21 mouse cellular contexts compared by ENCODE assay signal in the genomic region with DNA sequence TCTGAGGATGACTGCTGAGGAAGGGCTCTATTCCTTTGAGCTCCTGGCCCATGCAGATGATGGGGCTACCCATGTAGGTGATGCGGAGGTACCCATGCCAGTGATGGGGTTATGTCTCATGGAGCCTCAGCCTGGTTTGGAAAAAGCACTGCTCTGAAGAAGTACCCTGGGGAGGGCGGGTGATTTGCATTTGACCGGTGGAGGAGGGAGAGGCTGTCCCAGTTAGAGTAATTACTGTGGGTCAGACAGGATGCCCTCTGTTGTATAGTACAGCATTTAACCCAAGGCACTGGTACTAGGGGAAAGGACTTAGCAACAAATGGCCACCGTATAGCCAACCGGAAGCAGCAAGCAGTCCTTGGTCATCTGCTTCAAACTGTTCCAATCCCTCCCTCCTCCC. TPM values are rescaled to one million over a fixed set of nuclear protein-coding genes. Genes with fewer than 3 reads are reported as not detected.
DNase-seq lines count a peak whose midpoint lies in the region; ATAC-seq and TF ChIP-seq lines count a peak whose summit lies in the region.
"Had no signal": no experiment of that assay in that cellular context is flagged by ENCODE, and none has a peak within 500 bp of the region (broad histone marks: within the 10 kb centered on the region; RNA-seq: fewer than 3 reads in every experiment).

No protein-coding gene starts in this region.

- no peak for DNase-seq in testis, postnatal 14 days (ENCODE audit: low spot score)
- DNase-seq in frontal cortex, postnatal 10 days (ENCODE audit: low spot score in 2 of 2) = no peak
- DNase-seq in hindbrain, embryonic 10.5 days (ENCODE audit: low spot score) = no peak
- DNase-seq: adrenal gland, adult 8-10 months; cerebellum, adult 11-12 months; cerebellum, adult 2 months; cerebellum, adult 9-10 months; cerebellum, postnatal 10 days; cerebellum, postnatal 25 days; forebrain, postnatal 0 days had no signal

- 58% methylated on average over 5 of the region's 5 CpGs for WGBS in hindbrain, embryonic 10.5 days

- no peaks in the 10 kb centered on the region for H3K27me3 ChIP-seq in testis, adult 2 months (ENCODE audit: control insufficient read depth, insufficient read depth, low read length)
- peaks cover 27% of the 10 kb centered on the region for H3K27me3 ChIP-seq in hindbrain, embryonic 10.5 days (ENCODE audit: insufficient read depth, poor library complexity, severe bottlenecking)
- H3K27me3 ChIP-seq: forebrain, embryonic 15.5 days; Patski had no signal

- 0 out of 2 replicates have a peak, but pooled peaks have one; percentile 14 for ATAC-seq in neutrophil, adult 5-6 weeks (ENCODE audit: extremely low read depth, insufficient number of reproducible peaks, low FRiP score, poor library complexity, severe bottlenecking)
- ATAC-seq: activated CD4-positive, CD25-positive, alpha-beta regulatory T cell, adult 4 months; forebrain, embryonic 13.5 days; forebrain, embryonic 15.5 days; Patski had no signal

- H3K9me3 ChIP-seq in hindbrain, embryonic 10.5 days = peaks cover 8% of the 10 kb centered on the region; the same call in 1 of the 2 replicates
- H3K9me3 ChIP-seq: embryonic facial prominence, embryonic 12.5 days; forebrain, embryonic 13.5 days; forebrain, embryonic 15.5 days had no signal

- no peak overlapping the region for H3K27ac ChIP-seq in testis, adult 2 months (ENCODE audit: control insufficient read depth, insufficient read depth, low read depth, low read length)
- no peak overlapping the region for H3K27ac ChIP-seq in hindbrain, embryonic 10.5 days
- H3K27ac ChIP-seq: embryonic facial prominence, embryonic 10.5 days; embryonic facial prominence, embryonic 12.5 days; forebrain, embryonic 13.5 days; forebrain, embryonic 15.5 days had no signal

- no peak for TF ChIP-seq POLR2A in testis, adult 2 months (IDR thresholded peaks at IDR 0.05; ENCODE audit: control insufficient read depth, low read depth, low read length)

- TF ChIP-seq CTCF in testis, adult 2 months (IDR thresholded peaks at IDR 0.05; ENCODE audit: control insufficient read depth, insufficient read depth, insufficient replicate concordance, low read depth, low read length) = no peak

- peak overlapping the region; percentile 76 for H3K4me3 ChIP-seq in testis, adult 2 months (ENCODE audit: control insufficient read depth, low read depth, low read length)
- H3K4me3 ChIP-seq in hindbrain, embryonic 10.5 days = no peak overlapping the region
- H3K4me3 ChIP-seq: embryonic facial prominence, embryonic 10.5 days; embryonic facial prominence, embryonic 12.5 days; forebrain, embryonic 13.5 days; forebrain, embryonic 15.5 days had no signal

- peaks cover 15% of the 10 kb centered on the region for H3K4me1 ChIP-seq in testis, adult 2 months (ENCODE audit: control insufficient read depth, insufficient read depth, low read length)
- peaks cover 19% of the 10 kb centered on the region for H3K4me1 ChIP-seq in hindbrain, embryonic 10.5 days (replicated peaks)
- H3K4me1 ChIP-seq: embryonic facial prominence, embryonic 12.5 days; forebrain, embryonic 15.5 days had no signal

- no peaks in the 10 kb centered on the region for H3K36me3 ChIP-seq in testis, adult 2 months (ENCODE audit: control insufficient read depth, insufficient read depth, low read length)
- H3K36me3 ChIP-seq in hindbrain, embryonic 10.5 days = no peaks in the 10 kb centered on the region; the same call in 1 of the 2 replicates
- H3K36me3 ChIP-seq: embryonic facial prominence, embryonic 10.5 days; embryonic facial prominence, embryonic 12.5 days; forebrain, embryonic 15.5 days had no signal

RNA-seq across cellular contexts. Expression of a gene that starts 0.8 kb away (rescaled TPM):
- polyA plus RNA-seq in testis, adult 2 months (2012; rRNA removed) = 6.4 and 7.8 TPM in 2 replicates
- total RNA-seq in neutrophil, adult 5-6 weeks (2017) = not detected in 2 replicates
- polyA plus RNA-seq in hindbrain, embryonic 10.5 days (2016; fragmentation: Nextera tagmentation; extraction: Ambion mirVana) = 0.85 TPM in 1 of 2 replicates, not detected in the other
- total RNA-seq: G1E had no signal
- polyA plus RNA-seq: activated CD4-positive, CD25-positive, alpha-beta regulatory T cell, adult 4 months; C2C12; embryonic facial prominence, embryonic 12.5 days; forebrain, embryonic 11.5 days; forebrain, embryonic 13.5 days; G1E had no signal

RNA-seq across cellular contexts. Expression of a gene that starts 13.8 kb away (rescaled TPM):
- 20.0 and 20.9 TPM in 2 replicates for polyA plus RNA-seq in testis, adult 2 months (2012; rRNA removed)
- 4.5 and 5.4 TPM in 2 replicates for total RNA-seq in neutrophil, adult 5-6 weeks (2017)
- 0.13 and 0.15 TPM in 2 replicates for polyA plus RNA-seq in hindbrain, embryonic 10.5 days (2016; fragmentation: Nextera tagmentation; extraction: Ambion mirVana)
- polyA plus RNA-seq: C2C12; forebrain, embryonic 11.5 days had no signal

RNA-seq across cellular contexts. Expression of a gene that starts 22.3 kb away (rescaled TPM):
- polyA plus RNA-seq in testis, adult 2 months (2012; rRNA removed) = 14.9 and 16.6 TPM in 2 replicates
- total RNA-seq in neutrophil, adult 5-6 weeks (2017) = 58.6 and 61.8 TPM in 2 replicates
- 62.2 and 64.7 TPM in 2 replicates for polyA plus RNA-seq in hindbrain, embryonic 10.5 days (2016; fragmentation: Nextera tagmentation; extraction: Ambion mirVana)

RNA-seq across cellular contexts. Expression of a gene that starts 22.5 kb away (rescaled TPM):
- polyA plus RNA-seq in testis, adult 2 months (2012; rRNA removed) = 9.0 and 13.2 TPM in 2 replicates
- total RNA-seq in neutrophil, adult 5-6 weeks (2017) = 0.81 and 3.6 TPM in 2 replicates
- polyA plus RNA-seq in hindbrain, embryonic 10.5 days (2016; fragmentation: Nextera tagmentation; extraction: Ambion mirVana) = 19.0 and 19.6 TPM in 2 replicates

RNA-seq across cellular contexts. Expression of a gene that starts 46.0 kb away (rescaled TPM):
- polyA plus RNA-seq in testis, adult 2 months (2012; rRNA removed) = 77.3 and 85.9 TPM in 2 replicates
- 0.47 TPM in 1 of 2 replicates, not detected in the other for total RNA-seq in neutrophil, adult 5-6 weeks (2017)
- 1.3 and 2.8 TPM in 2 replicates for polyA plus RNA-seq in hindbrain, embryonic 10.5 days (2016; fragmentation: Nextera tagmentation; extraction: Ambion mirVana)

Comparison
In these comparisons a context has a peak if more than half of its experiments do, and no peak if none do; other contexts are left out.
1. RNA of a gene that starts 13.8 kb away (polyA plus RNA-seq): 20.0 to 20.9 TPM in testis, adult 2 months; 0.13 to 0.15 TPM in hindbrain, embryonic 10.5 days; every median in the first group is over 10 times any median in the second.